19 mouse cellular contexts compared by ENCODE assay signal in genomic region chr13:41422581-41422980, GRCm38 (mm10).
DNase-seq lines count a peak whose midpoint lies in the region; ATAC-seq lines count a peak whose summit lies in the region.
"Had no signal": no experiment of that assay in that cellular context is flagged by ENCODE, and none has a peak within 500 bp of the region (broad histone marks: within the 10 kb centered on the region; RNA-seq: fewer than 3 reads in every experiment).

No protein-coding gene starts in this region.

- DNase-seq in frontal cortex, postnatal 25 days (ENCODE audit: low spot score in 2 of 2), result no peak
- DNase-seq in brain, adult 2 months (ENCODE audit: low read depth, low spot score), result peak; percentile 25
- DNase-seq in urinary bladder, postnatal 25 days (ENCODE audit: low spot score), result no peak
- DNase-seq in testis, postnatal 10 days (ENCODE audit: low spot score), result no peak
- DNase-seq: adrenal gland, adult 8-10 months; adrenal gland, postnatal 14 days; adrenal gland, postnatal 36 days; cerebellum, adult 11 months; cerebellum, adult 18-20 months; cerebellum, adult 8-10 months; cerebellum, adult 9-11 months; cerebellum, postnatal 14 days; cerebellum, postnatal 36 days; embryo, embryonic 11 days had no signal

- ATAC-seq in frontal cortex, adult (ENCODE audit: low TSS enrichment), result peak; percentile 71; the same call in 1 of the 2 replicates
- ATAC-seq: activated CD4-positive, CD25-positive, alpha-beta regulatory T cell, adult 4 months; forebrain, embryonic 14.5 days; forebrain, embryonic 16.5 days; Patski had no signal
